In genomic region chr7:40899376-40900265, GRCm38 (mm10) we compare ENCODE assay signal across 9 mouse cellular contexts. TPM values are rescaled to one million over a fixed set of nuclear protein-coding genes. Genes with fewer than 3 reads are reported as not detected.
DNase-seq lines count a peak whose midpoint lies in the region; ATAC-seq and TF ChIP-seq lines count a peak whose summit lies in the region.
"Had no signal": no experiment of that assay in that cellular context is flagged by ENCODE, and none has a peak within 500 bp of the region (broad histone marks: within the 10 kb centered on the region; RNA-seq: fewer than 3 reads in every experiment).

No protein-coding gene starts in this region.

- H3K27ac ChIP-seq in lung, postnatal 0 days (ENCODE audit: low read length): no peak overlapping the region
- H3K27ac ChIP-seq in hindbrain, embryonic 12.5 days: peak overlapping the region; percentile 49; the same call in 1 of the 2 replicates
- H3K27ac ChIP-seq in liver, embryonic 12.5 days: no peak overlapping the region
- no peak overlapping the region for H3K27ac ChIP-seq in small intestine, adult 2 months (ENCODE audit: insufficient read depth, low read depth, low read length)
- H3K27ac ChIP-seq: liver, embryonic 14.5 days had no signal

- H3K36me3 ChIP-seq in lung, postnatal 0 days (ENCODE audit: insufficient read depth, low read length): no peaks in the 10 kb centered on the region
- no peaks in the 10 kb centered on the region for H3K36me3 ChIP-seq in hindbrain, embryonic 12.5 days
- H3K36me3 ChIP-seq in liver, embryonic 12.5 days: no peaks in the 10 kb centered on the region
- no peaks in the 10 kb centered on the region for H3K36me3 ChIP-seq in small intestine, adult 2 months (ENCODE audit: control insufficient read depth, insufficient read depth, low read length)

- peak; percentile 12; the same call in 1 of the 2 replicates for ATAC-seq in lung, postnatal 0 days
- peak; percentile 47 for ATAC-seq in hindbrain, embryonic 12.5 days (ENCODE audit: low FRiP score)
- no peak for ATAC-seq in liver, embryonic 12.5 days

- H3K9ac ChIP-seq in lung, postnatal 0 days (replicated peaks; ENCODE audit: low read depth): no peak overlapping the region
- H3K9ac ChIP-seq in hindbrain, embryonic 12.5 days: peak overlapping the region; percentile 76
- H3K9ac ChIP-seq in liver, embryonic 12.5 days: no peak overlapping the region
- H3K9ac ChIP-seq: liver, embryonic 14.5 days had no signal

- peak; percentile 13 for DNase-seq in adrenal gland, postnatal 10 days
- no peak for DNase-seq in adrenal gland, postnatal 4 days (ENCODE audit: low spot score in 2 of 2)
- DNase-seq in lung, postnatal 0 days (ENCODE audit: low spot score): no peak
- no peak for DNase-seq in lung, adult 18-20 months
- no peak for DNase-seq in lung, postnatal 25 days (ENCODE audit: low spot score)

- no peaks in the 10 kb centered on the region for H3K9me3 ChIP-seq in lung, postnatal 0 days (ENCODE audit: low read length)
- H3K9me3 ChIP-seq in hindbrain, embryonic 12.5 days (replicated peaks): no peaks in the 10 kb centered on the region
- no peaks in the 10 kb centered on the region for H3K9me3 ChIP-seq in liver, embryonic 12.5 days (replicated peaks)

- WGBS in lung, postnatal 0 days: under 1% methylated on average over 57 of the region's 61 CpGs
- under 1% methylated on average over 61 of the region's 61 CpGs for WGBS in hindbrain, embryonic 12.5 days
- 2% methylated on average over 61 of the region's 61 CpGs for WGBS in liver, embryonic 12.5 days (ENCODE audit: insufficient replicate concordance)
- WGBS in small intestine, adult 2 months: 3% methylated on average over 61 of the region's 61 CpGs

- H3K4me2 ChIP-seq in lung, postnatal 0 days (replicated peaks; ENCODE audit: low read depth, low read length): peak overlapping the region; percentile 47
- H3K4me2 ChIP-seq in hindbrain, embryonic 12.5 days (replicated peaks): peak overlapping the region; percentile 92
- H3K4me2 ChIP-seq in liver, embryonic 12.5 days: peak overlapping the region; percentile 59

- no peaks in the 10 kb centered on the region for H3K4me1 ChIP-seq in lung, postnatal 0 days (ENCODE audit: insufficient read depth, low read depth, low read length)
- H3K4me1 ChIP-seq in hindbrain, embryonic 12.5 days: peaks cover 29% of the 10 kb centered on the region
- no peaks in the 10 kb centered on the region for H3K4me1 ChIP-seq in liver, embryonic 12.5 days
- H3K4me1 ChIP-seq in small intestine, adult 2 months (ENCODE audit: control insufficient read depth, insufficient read depth, insufficient read length, low read length): no peaks in the 10 kb centered on the region

- peak overlapping the region; percentile 19; the same call in 1 of the 2 replicates for H3K4me3 ChIP-seq in lung, postnatal 0 days (ENCODE audit: low read depth, low read length)
- H3K4me3 ChIP-seq in hindbrain, embryonic 12.5 days: peak overlapping the region; percentile 63
- H3K4me3 ChIP-seq in liver, embryonic 12.5 days: peak overlapping the region; percentile 35
- H3K4me3 ChIP-seq in small intestine, adult 2 months (ENCODE audit: low read depth, low read length): peak overlapping the region; percentile 8; the same call in 1 of the 2 replicates

- TF ChIP-seq CTCF in lung, postnatal 0 days (IDR thresholded peaks at IDR 0.05): no peak
- TF ChIP-seq CTCF in small intestine, adult 2 months (IDR thresholded peaks at IDR 0.05; ENCODE audit: extremely low read depth, insufficient read length, insufficient replicate concordance, low read depth, low read length): no peak

- no peak for TF ChIP-seq POLR2A in small intestine, adult 2 months (IDR thresholded peaks at IDR 0.05; ENCODE audit: low read depth, low read length)

- peaks cover 31% of the 10 kb centered on the region for H3K27me3 ChIP-seq in lung, postnatal 0 days (replicated peaks; ENCODE audit: insufficient read depth, low read length)
- peaks cover 46% of the 10 kb centered on the region for H3K27me3 ChIP-seq in hindbrain, embryonic 12.5 days
- peaks cover 86% of the 10 kb centered on the region for H3K27me3 ChIP-seq in liver, embryonic 12.5 days (replicated peaks)
- peaks cover 4% of the 10 kb centered on the region; the same call in 1 of the 2 replicates for H3K27me3 ChIP-seq in small intestine, adult 2 months (ENCODE audit: control insufficient read depth, insufficient read depth, low read length)

- TF ChIP-seq EP300 in lung, postnatal 0 days (IDR thresholded peaks at IDR 0.05): no peak

RNA-seq across cellular contexts. Expression of gene Vstm2b, which starts 1.5 kb away (rescaled TPM):
- total RNA-seq in adrenal gland, postnatal 10 days (2021): under 1 TPM; 0.57 to 0.97 TPM
- 1 to 10 TPM; 3.1 to 4.1 TPM for total RNA-seq in adrenal gland, postnatal 4 days (2021)
- polyA plus RNA-seq in lung, postnatal 0 days (2015; fragmentation: Nextera tagmentation; extraction: Ambion mirVana): 0.54 TPM in 2 replicates
- polyA plus RNA-seq in hindbrain, embryonic 12.5 days (2016; fragmentation: Nextera tagmentation; extraction: Ambion mirVana): 18.6 and 18.8 TPM in 2 replicates
- polyA plus RNA-seq in liver, embryonic 12.5 days (2016; fragmentation: Nextera tagmentation; extraction: Ambion mirVana): 0.15 and 0.43 TPM in 2 replicates
- polyA plus RNA-seq in small intestine, adult 2 months (2012; rRNA removed): 1.5 and 34.7 TPM in 2 replicates

Comparison
In these comparisons a context has a peak if more than half of its experiments do, and no peak if none do; other contexts are left out.
1. H3K4me3 ChIP-seq: peak in every context shown above with its lines; median percentile 63 in hindbrain, embryonic 12.5 days; 35 in liver, embryonic 12.5 days; 19 in lung, postnatal 0 days; 8 in small intestine, adult 2 months.